Comparison of ENCODE assay signal across 9 mouse cellular contexts in the genomic region with DNA sequence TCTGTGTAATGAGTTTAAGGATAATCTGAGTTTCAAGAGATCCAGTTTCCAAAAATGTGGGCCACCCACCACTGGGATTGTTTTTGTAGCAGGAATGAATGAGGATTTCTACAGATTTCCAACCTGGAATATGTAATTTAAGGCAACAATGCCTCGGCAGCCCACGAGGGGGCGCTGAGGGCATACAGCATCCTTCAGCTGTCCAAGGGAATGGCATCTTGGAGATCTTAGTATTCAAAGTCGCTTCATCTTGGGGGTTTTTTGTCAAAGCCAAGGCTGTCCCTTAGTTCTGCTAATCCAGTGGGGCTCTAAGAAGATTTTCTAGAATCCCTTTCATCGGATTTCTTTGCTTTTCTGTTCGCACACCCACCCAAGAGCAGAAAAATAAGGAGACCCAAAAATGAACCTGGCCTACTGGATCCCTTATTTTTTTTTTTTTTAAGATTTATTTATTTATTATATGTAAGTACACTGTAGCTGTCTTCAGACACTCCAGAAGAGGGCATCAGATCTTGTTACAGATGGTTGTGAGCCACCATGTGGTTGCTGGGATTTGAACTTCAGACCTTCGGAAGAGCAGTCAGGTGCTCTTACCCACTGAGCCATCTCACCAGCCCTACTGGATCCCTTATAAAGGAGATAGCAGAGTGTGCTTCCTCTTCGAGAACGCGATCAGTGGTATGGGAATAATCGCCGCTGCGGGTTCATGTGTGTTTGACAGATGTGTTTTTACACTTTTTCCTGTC. TPM values are rescaled to one million over a fixed set of nuclear protein-coding genes. Genes with fewer than 3 reads are reported as not detected.
DNase-seq lines count a peak whose midpoint lies in the region; ATAC-seq and TF ChIP-seq lines count a peak whose summit lies in the region.
"Had no signal": no experiment of that assay in that cellular context is flagged by ENCODE, and none has a peak within 500 bp of the region (broad histone marks: within the 10 kb centered on the region; RNA-seq: fewer than 3 reads in every experiment).

No protein-coding gene starts in this region.

- peaks cover 27% of the 10 kb centered on the region for H3K36me3 ChIP-seq in hindbrain, embryonic 10.5 days
- peaks cover 26% of the 10 kb centered on the region for H3K36me3 ChIP-seq in hindbrain, embryonic 12.5 days
- H3K36me3 ChIP-seq in heart, postnatal 0 days (replicated peaks; ENCODE audit: control insufficient read depth, insufficient read depth, low read length) = peaks cover 19% of the 10 kb centered on the region
- H3K36me3 ChIP-seq in midbrain, embryonic 13.5 days = peaks cover 26% of the 10 kb centered on the region

- H3K27ac ChIP-seq in hindbrain, embryonic 10.5 days = no peak overlapping the region
- no peak overlapping the region for H3K27ac ChIP-seq in hindbrain, embryonic 12.5 days
- H3K27ac ChIP-seq in heart, postnatal 0 days (ENCODE audit: low read depth) = no peak overlapping the region
- H3K27ac ChIP-seq in midbrain, embryonic 13.5 days = 0 out of 2 replicates have a peak overlapping the region, but pooled peaks have one; percentile 12
- H3K27ac ChIP-seq: embryonic facial prominence, embryonic 15.5 days had no signal

- peaks cover 3% of the 10 kb centered on the region; the same call in 1 of the 2 replicates for H3K9me3 ChIP-seq in hindbrain, embryonic 10.5 days
- H3K9me3 ChIP-seq in hindbrain, embryonic 12.5 days (replicated peaks) = no peaks in the 10 kb centered on the region
- H3K9me3 ChIP-seq in heart, postnatal 0 days (replicated peaks; ENCODE audit: control insufficient read depth, low read length) = no peaks in the 10 kb centered on the region
- no peaks in the 10 kb centered on the region for H3K9me3 ChIP-seq in midbrain, embryonic 13.5 days
- H3K9me3 ChIP-seq: embryonic facial prominence, embryonic 15.5 days had no signal

- H3K4me2 ChIP-seq in hindbrain, embryonic 12.5 days (replicated peaks) = no peak overlapping the region
- H3K4me2 ChIP-seq in heart, postnatal 0 days (ENCODE audit: low read depth, low read length) = no peak overlapping the region
- H3K4me2 ChIP-seq in midbrain, embryonic 13.5 days (replicated peaks) = no peak overlapping the region
- H3K4me2 ChIP-seq: embryonic facial prominence, embryonic 15.5 days had no signal

- no peak overlapping the region for H3K9ac ChIP-seq in hindbrain, embryonic 12.5 days
- H3K9ac ChIP-seq in heart, postnatal 0 days (replicated peaks; ENCODE audit: low read depth, low read length) = no peak overlapping the region
- no peak overlapping the region for H3K9ac ChIP-seq in midbrain, embryonic 13.5 days (replicated peaks)
- H3K9ac ChIP-seq: embryonic facial prominence, embryonic 15.5 days had no signal

- DNase-seq in hindbrain, embryonic 10.5 days (ENCODE audit: low spot score) = peak; percentile 81
- DNase-seq in R1 (ENCODE audit: low read depth, low spot score) = peak; percentile 78
- DNase-seq in cerebellum, postnatal 4 days (ENCODE audit: low spot score in 2 of 2) = peak; percentile 68 to 79
- peak; percentile 29 for DNase-seq in heart, postnatal 0 days (ENCODE audit: low spot score)
- peak; percentile 86 to 88 for DNase-seq in left cerebral cortex, postnatal 14 days (ENCODE audit: low spot score in 2 of 2)
- DNase-seq in telencephalon, adult 2 months (ENCODE audit: low read depth, low spot score) = peak; percentile 47

- no peak overlapping the region for H3K4me3 ChIP-seq in hindbrain, embryonic 10.5 days
- no peak overlapping the region for H3K4me3 ChIP-seq in hindbrain, embryonic 12.5 days
- no peak overlapping the region for H3K4me3 ChIP-seq in heart, postnatal 0 days (ENCODE audit: low read depth, low read length)
- no peak overlapping the region for H3K4me3 ChIP-seq in midbrain, embryonic 13.5 days (replicated peaks)
- H3K4me3 ChIP-seq: embryonic facial prominence, embryonic 15.5 days had no signal

- H3K27me3 ChIP-seq in hindbrain, embryonic 10.5 days (ENCODE audit: insufficient read depth, poor library complexity, severe bottlenecking) = no peaks in the 10 kb centered on the region
- no peaks in the 10 kb centered on the region for H3K27me3 ChIP-seq in hindbrain, embryonic 12.5 days
- H3K27me3 ChIP-seq in heart, postnatal 0 days (ENCODE audit: control insufficient read depth, insufficient read depth, low read length) = no peaks in the 10 kb centered on the region
- H3K27me3 ChIP-seq in midbrain, embryonic 13.5 days = no peaks in the 10 kb centered on the region
- H3K27me3 ChIP-seq: embryonic facial prominence, embryonic 15.5 days had no signal

- intact Hi-C loops in left cerebral cortex, postnatal 14 days (cut with DNase I) = loop anchor here (5.0 to 10.0 kb wide), 2 partner anchors 79 to 162 kb away; no protein-coding TSS in a partner anchor

- TF ChIP-seq CTCF in heart, postnatal 0 days (IDR thresholded peaks at IDR 0.05; ENCODE audit: low read depth) = peak; percentile 95

- H3K4me1 ChIP-seq in hindbrain, embryonic 10.5 days (replicated peaks) = peaks cover 5% of the 10 kb centered on the region; the same call in 1 of the 2 replicates
- no peaks in the 10 kb centered on the region for H3K4me1 ChIP-seq in hindbrain, embryonic 12.5 days
- H3K4me1 ChIP-seq in heart, postnatal 0 days (ENCODE audit: control insufficient read depth, insufficient read depth) = no peaks in the 10 kb centered on the region
- H3K4me1 ChIP-seq in midbrain, embryonic 13.5 days (replicated peaks) = no peaks in the 10 kb centered on the region
- H3K4me1 ChIP-seq: embryonic facial prominence, embryonic 15.5 days had no signal

- no peak for TF ChIP-seq EP300 in heart, postnatal 0 days (IDR thresholded peaks at IDR 0.05; ENCODE audit: low read depth)

- 53% methylated on average over 13 of the region's 13 CpGs for WGBS in hindbrain, embryonic 10.5 days
- WGBS in hindbrain, embryonic 12.5 days = 47% methylated on average over 13 of the region's 13 CpGs
- 40% methylated on average over 13 of the region's 13 CpGs for WGBS in heart, postnatal 0 days
- 47% methylated on average over 13 of the region's 13 CpGs for WGBS in midbrain, embryonic 13.5 days

- no peak for ATAC-seq in hindbrain, embryonic 12.5 days (ENCODE audit: low FRiP score)
- no peak for ATAC-seq in heart, postnatal 0 days (ENCODE audit: insufficient read depth, low read depth)
- ATAC-seq in midbrain, embryonic 13.5 days = no peak

RNA-seq across cellular contexts. Expression of a gene that starts 4.5 kb away (rescaled TPM):
- polyA plus RNA-seq in hindbrain, embryonic 10.5 days (2016; fragmentation: Nextera tagmentation; extraction: Ambion mirVana) = 5.4 and 6.6 TPM in 2 replicates
- polyA plus RNA-seq in hindbrain, embryonic 12.5 days (2016; fragmentation: Nextera tagmentation; extraction: Ambion mirVana) = 16.4 and 16.9 TPM in 2 replicates
- 18.8 and 19.5 TPM in 2 replicates for total RNA-seq in heart, postnatal 0 days (2014; rRNA removed; ENCODE audit: low replicate concordance)
- polyA plus RNA-seq in heart, postnatal 0 days (2015; fragmentation: Nextera tagmentation; extraction: Ambion mirVana) = 1.8 and 2.0 TPM in 2 replicates
- 100 to 1,000 TPM; 223 to 227 TPM for total RNA-seq in left cerebral cortex, postnatal 14 days (2021)
- polyA plus RNA-seq in midbrain, embryonic 13.5 days (2015; fragmentation: Nextera tagmentation; extraction: Ambion mirVana) = 16.8 and 18.0 TPM in 2 replicates

RNA-seq across cellular contexts. Expression of a gene that starts 11.3 kb away (rescaled TPM):
- polyA plus RNA-seq in hindbrain, embryonic 10.5 days (2016; fragmentation: Nextera tagmentation; extraction: Ambion mirVana) = 553 and 627 TPM in 2 replicates
- 472 and 473 TPM in 2 replicates for polyA plus RNA-seq in hindbrain, embryonic 12.5 days (2016; fragmentation: Nextera tagmentation; extraction: Ambion mirVana)
- total RNA-seq in heart, postnatal 0 days (2014; rRNA removed; ENCODE audit: low replicate concordance) = 472 and 482 TPM in 2 replicates
- 287 and 306 TPM in 2 replicates for polyA plus RNA-seq in heart, postnatal 0 days (2015; fragmentation: Nextera tagmentation; extraction: Ambion mirVana)
- total RNA-seq in left cerebral cortex, postnatal 14 days (2021) = 100 to 1,000 TPM; 391 to 441 TPM
- 416 and 429 TPM in 2 replicates for polyA plus RNA-seq in midbrain, embryonic 13.5 days (2015; fragmentation: Nextera tagmentation; extraction: Ambion mirVana)

RNA-seq across cellular contexts. Expression of a gene that starts 24.4 kb away (rescaled TPM):
- polyA plus RNA-seq in hindbrain, embryonic 10.5 days (2016; fragmentation: Nextera tagmentation; extraction: Ambion mirVana) = 20.4 and 23.1 TPM in 2 replicates
- polyA plus RNA-seq in hindbrain, embryonic 12.5 days (2016; fragmentation: Nextera tagmentation; extraction: Ambion mirVana) = 21.4 and 22.7 TPM in 2 replicates
- total RNA-seq in heart, postnatal 0 days (2014; rRNA removed; ENCODE audit: low replicate concordance) = 45.0 and 45.5 TPM in 2 replicates
- polyA plus RNA-seq in heart, postnatal 0 days (2015; fragmentation: Nextera tagmentation; extraction: Ambion mirVana) = 23.9 and 24.7 TPM in 2 replicates
- total RNA-seq in left cerebral cortex, postnatal 14 days (2021) = 10 to 100 TPM; 79.6 to 84.9 TPM
- polyA plus RNA-seq in midbrain, embryonic 13.5 days (2015; fragmentation: Nextera tagmentation; extraction: Ambion mirVana) = 22.9 and 23.2 TPM in 2 replicates

Comparison
In these comparisons a context has a peak if more than half of its experiments do, and no peak if none do; other contexts are left out.
1. DNase-seq: peak in every context shown above with its lines; median percentile 87 in left cerebral cortex, postnatal 14 days; 81 in hindbrain, embryonic 10.5 days; 78 in R1; 74 in cerebellum, postnatal 4 days; 47 in telencephalon, adult 2 months; 29 in heart, postnatal 0 days.